Mouse (Mus musculus): Measurements from ENCODE around the gene Krt25. TPM values are rescaled to one million over a fixed set of nuclear protein-coding genes. Genes with fewer than 3 reads are reported as not detected.

Gene Krt25
- polyA plus RNA-seq, 1 experiment from 2014 or later, result not detected

- 68% methylated on average over 7 of the region's 7 CpGs for WGBS (ENCODE audit: insufficient replicate concordance)
- ATAC-seq (replicated peaks; ENCODE audit: insufficient number of reproducible peaks, low FRiP score, low TSS enrichment), result no peak
Observed at GRCm38 (mm10) chr11:99269192-99269591, 53.6 kb downstream of the Krt25 start.

DNA sequence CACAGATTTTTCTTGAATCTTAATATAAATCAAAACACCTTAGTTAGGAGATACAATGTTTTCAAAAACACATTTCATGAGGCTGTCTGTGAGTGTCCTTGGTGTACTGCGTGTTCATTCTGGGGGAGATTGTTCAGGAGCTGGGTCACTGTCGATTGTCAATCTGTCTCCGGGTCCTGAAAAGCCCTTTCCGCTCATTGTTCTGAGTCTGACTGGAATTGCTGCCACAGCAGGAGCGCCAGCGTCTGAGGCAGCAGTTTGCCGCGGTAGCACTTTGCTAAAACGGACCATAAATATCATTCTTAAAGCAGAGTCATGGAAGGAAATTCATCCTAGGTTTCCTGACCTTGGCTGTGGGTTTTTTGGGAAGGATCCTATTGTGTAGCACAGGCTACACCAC, 57.0 kb downstream of the Krt25 start:
- H3K27ac ChIP-seq (ENCODE audit: low read depth, low read length), result no peak overlapping the region
- no peak for ATAC-seq (replicated peaks; ENCODE audit: insufficient number of reproducible peaks, low FRiP score, low TSS enrichment)
- WGBS (ENCODE audit: insufficient replicate concordance), result 51% methylated on average over 9 of the region's 9 CpGs

More at GRCm38 (mm10) chr11:99269192-99269591, 53.6 kb downstream of the Krt25 start:
- Histone ChIP-seq H3K9me3 (replicated peaks; ENCODE audit: control insufficient read depth, low read length) (no peaks in the 10 kb centered on the region), H3K4me2 (no peak overlapping the region), H3K27me3 (ENCODE audit: control insufficient read depth, insufficient read depth, low read length) (no peaks in the 10 kb centered on the region), H3K27ac (ENCODE audit: low read depth, low read length) (no peak overlapping the region), H3K4me1 (ENCODE audit: control insufficient read depth, insufficient read depth, low read length) (no peaks in the 10 kb centered on the region), H3K4me3 (ENCODE audit: low read depth, low read length) (no peak overlapping the region), H3K9ac (ENCODE audit: low read depth, low read length) (no peak overlapping the region), H3K36me3 (ENCODE audit: control insufficient read depth, insufficient read depth, low read length) (no peaks in the 10 kb centered on the region)

More for the DNA sequence above, 57.0 kb downstream of the Krt25 start:
- H3K4me2 ChIP-seq, result no peak overlapping the region
- no peak overlapping the region for H3K4me3 ChIP-seq (ENCODE audit: low read depth, low read length)
- no peak overlapping the region for H3K9ac ChIP-seq (ENCODE audit: low read depth, low read length)
- H3K9me3 ChIP-seq (replicated peaks; ENCODE audit: control insufficient read depth, low read length), result no peaks in the 10 kb centered on the region
- no peaks in the 10 kb centered on the region for H3K36me3 ChIP-seq (ENCODE audit: control insufficient read depth, insufficient read depth, low read length)
- no peaks in the 10 kb centered on the region for H3K27me3 ChIP-seq (ENCODE audit: control insufficient read depth, insufficient read depth, low read length)
- no peaks in the 10 kb centered on the region for H3K4me1 ChIP-seq (ENCODE audit: control insufficient read depth, insufficient read depth, low read length)

Other genes with a start within 250 kb of the Krt25 start
- 0.13 TPM in 1 of 2 replicates, not detected in the other for gene Tns4, start 233.6 kb downstream of the Krt25 start, polyA plus RNA-seq (2014; fragmentation: Nextera tagmentation; extraction: Ambion mirVana)
- gene Ccr7, start 167.9 kb downstream of the Krt25 start, polyA plus RNA-seq (2014; fragmentation: Nextera tagmentation; extraction: Ambion mirVana), result 0.21 and 0.36 TPM in 2 replicates
- 125 and 130 TPM in 2 replicates for gene Smarce1, start 91.9 kb downstream of the Krt25 start, polyA plus RNA-seq (2014; fragmentation: Nextera tagmentation; extraction: Ambion mirVana)
- 1.2 TPM in 2 replicates for gene Krt222, start 78.9 kb downstream of the Krt25 start, polyA plus RNA-seq (2014; fragmentation: Nextera tagmentation; extraction: Ambion mirVana)
- gene Krt24, start 37.7 kb downstream of the Krt25 start, polyA plus RNA-seq (2014; fragmentation: Nextera tagmentation; extraction: Ambion mirVana), result not detected in 2 replicates
- gene Krt26, start 15.0 kb upstream of the Krt25 start, polyA plus RNA-seq (2014; fragmentation: Nextera tagmentation; extraction: Ambion mirVana), result not detected in 2 replicates
- gene Krt27, start 28.2 kb upstream of the Krt25 start, polyA plus RNA-seq (2014; fragmentation: Nextera tagmentation; extraction: Ambion mirVana), result not detected in 2 replicates
- 0.16 TPM in 1 of 2 replicates, not detected in the other for gene Krt28, start 52.0 kb upstream of the Krt25 start, polyA plus RNA-seq (2014; fragmentation: Nextera tagmentation; extraction: Ambion mirVana)
- gene Krt10, start 66.4 kb upstream of the Krt25 start, polyA plus RNA-seq (2014; fragmentation: Nextera tagmentation; extraction: Ambion mirVana), result 12.9 and 14.9 TPM in 2 replicates
- not detected in 2 replicates for gene Krt12, start 99.3 kb upstream of the Krt25 start, polyA plus RNA-seq (2014; fragmentation: Nextera tagmentation; extraction: Ambion mirVana)
- 3.7 and 5.4 TPM in 2 replicates for gene Krt20, start 115.2 kb upstream of the Krt25 start, polyA plus RNA-seq (2014; fragmentation: Nextera tagmentation; extraction: Ambion mirVana)
- gene Krt23, start 170.2 kb upstream of the Krt25 start, polyA plus RNA-seq (2014; fragmentation: Nextera tagmentation; extraction: Ambion mirVana), result 0.43 and 0.51 TPM in 2 replicates
- gene Krt39, start 198.4 kb upstream of the Krt25 start, polyA plus RNA-seq (2014; fragmentation: Nextera tagmentation; extraction: Ambion mirVana), result not detected in 2 replicates
- gene Krt40, start 220.2 kb upstream of the Krt25 start, polyA plus RNA-seq (2014; fragmentation: Nextera tagmentation; extraction: Ambion mirVana), result not detected in 2 replicates
- not detected in 2 replicates for gene Krtap3-3, start 227.9 kb upstream of the Krt25 start, polyA plus RNA-seq (2014; fragmentation: Nextera tagmentation; extraction: Ambion mirVana)
- gene Krtap3-2, start 233.9 kb upstream of the Krt25 start, polyA plus RNA-seq (2014; fragmentation: Nextera tagmentation; extraction: Ambion mirVana), result not detected in 2 replicates
- gene Gm11939, start 236.5 kb upstream of the Krt25 start, polyA plus RNA-seq (2014; fragmentation: Nextera tagmentation; extraction: Ambion mirVana), result not detected in 2 replicates
- not detected in 2 replicates for gene Krtap3-1, start 243.7 kb upstream of the Krt25 start, polyA plus RNA-seq (2014; fragmentation: Nextera tagmentation; extraction: Ambion mirVana)